Mouse (Mus musculus): ENCODE data around the gene Kcnk15.

Kcnk15 gene

DNA sequence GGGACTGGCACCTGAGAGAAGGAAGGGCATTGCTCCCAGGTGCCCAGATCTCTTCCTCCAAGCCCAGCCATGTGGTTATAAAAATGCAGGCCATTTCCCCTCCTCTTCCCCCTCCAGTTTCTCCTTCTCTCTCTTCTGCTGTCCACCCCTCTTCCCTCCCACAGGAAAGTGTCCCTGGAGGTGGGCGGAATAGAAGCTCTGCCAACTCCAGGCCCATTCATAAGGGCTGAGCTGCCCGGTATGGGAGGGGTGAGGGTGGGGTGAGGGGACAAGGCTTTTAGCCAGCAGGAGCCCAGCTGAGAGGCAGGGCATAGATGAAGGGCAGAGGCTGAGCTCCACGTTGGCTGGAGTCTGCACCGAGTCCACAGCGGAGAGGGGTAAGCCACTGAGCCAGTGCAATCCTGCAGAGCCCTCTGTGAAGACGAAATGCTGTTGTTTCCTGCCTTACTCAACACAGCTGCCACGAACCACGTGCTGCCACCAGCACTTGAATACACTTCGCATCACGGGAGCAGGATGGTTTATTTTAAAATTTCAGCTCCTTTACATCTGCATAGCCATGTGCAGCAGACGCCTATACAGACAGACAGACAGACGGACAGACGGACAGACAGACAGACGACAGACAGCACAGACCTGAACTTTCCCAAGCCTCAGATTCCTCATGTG, 23.5 kb downstream of the Kcnk15 start:
- DNase-seq: no peak

DNA sequence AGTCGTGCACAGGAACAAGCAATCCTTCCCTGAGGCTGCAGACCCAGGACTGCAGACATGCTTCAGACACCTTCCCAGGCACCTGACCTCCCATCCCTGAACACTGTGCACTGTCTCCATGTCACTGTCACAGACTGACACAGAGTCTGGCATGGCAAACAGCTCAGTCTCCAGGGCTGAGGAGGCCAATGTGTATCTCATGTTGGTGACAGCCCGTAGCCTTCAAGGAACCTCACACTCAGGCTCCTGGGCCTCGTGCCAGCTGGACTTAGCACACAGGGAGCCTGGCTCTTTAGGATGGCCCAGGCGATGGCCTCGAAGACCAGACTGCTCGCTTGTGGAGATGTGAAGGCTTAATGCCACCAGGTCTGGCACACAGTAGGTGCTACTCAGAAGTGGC, 27.4 kb downstream of the Kcnk15 start:
- peak in 1 of 2 experiments; percentile 28 for DNase-seq

DNA sequence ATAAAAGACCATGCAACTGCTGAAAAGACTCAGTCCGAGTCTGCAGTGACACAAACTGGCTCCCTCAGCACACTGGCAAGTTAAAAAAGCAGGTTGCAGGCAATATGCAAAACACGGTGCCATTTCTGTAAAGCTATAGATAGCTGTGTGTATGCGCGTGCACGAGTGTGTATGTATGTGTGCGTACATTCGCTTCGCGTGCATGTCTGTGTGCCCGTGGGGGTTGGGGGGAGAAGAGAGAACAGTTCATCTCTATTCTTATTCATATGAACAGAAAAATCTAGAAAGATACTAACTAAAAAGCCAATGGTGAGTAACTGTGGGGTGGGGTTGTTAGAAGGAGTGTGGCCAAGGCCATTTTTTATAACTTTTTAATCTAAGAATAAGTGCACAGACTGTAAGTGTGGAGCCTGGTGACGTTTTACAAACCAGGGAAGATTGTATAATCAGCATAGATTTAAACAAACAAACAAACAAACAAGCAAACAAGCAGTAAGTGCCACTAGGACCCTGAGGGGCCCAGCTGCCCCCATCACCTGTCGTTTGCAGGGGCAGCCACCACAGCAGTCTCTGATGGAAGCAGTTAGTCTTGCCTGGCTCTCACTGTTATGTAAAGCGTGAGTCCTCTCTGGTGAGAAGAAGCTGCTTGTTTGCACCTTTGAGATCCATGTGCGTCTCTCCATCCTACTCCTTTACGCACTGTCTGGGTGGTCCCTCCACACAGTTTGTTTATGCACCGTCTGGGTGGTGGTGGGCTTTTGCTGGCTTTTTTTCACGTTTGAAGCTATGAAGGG, 29.6 kb downstream of the Kcnk15 start:
- no peak for DNase-seq

DNA sequence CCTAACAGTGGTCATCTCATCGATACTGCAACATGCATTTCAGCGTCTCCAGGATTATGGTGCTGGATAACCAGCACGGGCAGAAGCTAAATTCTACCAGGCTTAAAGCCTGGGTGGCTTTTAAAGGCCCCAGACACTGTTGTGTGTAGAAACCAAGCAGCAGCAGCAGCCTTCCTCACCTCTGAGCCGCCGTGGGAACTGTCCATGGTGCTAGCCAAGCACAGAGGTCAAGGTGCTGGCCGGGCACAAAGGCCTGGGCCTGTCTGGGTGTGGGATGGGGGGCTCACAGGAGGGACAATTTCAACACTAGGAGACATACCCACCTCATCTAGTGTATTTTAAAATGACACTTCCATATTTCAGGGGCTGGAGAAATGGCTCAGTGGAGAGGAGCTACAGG, 36.0 kb downstream of the Kcnk15 start:
- DNase-seq: peak in 1 of 2 experiments; percentile 15

DNA sequence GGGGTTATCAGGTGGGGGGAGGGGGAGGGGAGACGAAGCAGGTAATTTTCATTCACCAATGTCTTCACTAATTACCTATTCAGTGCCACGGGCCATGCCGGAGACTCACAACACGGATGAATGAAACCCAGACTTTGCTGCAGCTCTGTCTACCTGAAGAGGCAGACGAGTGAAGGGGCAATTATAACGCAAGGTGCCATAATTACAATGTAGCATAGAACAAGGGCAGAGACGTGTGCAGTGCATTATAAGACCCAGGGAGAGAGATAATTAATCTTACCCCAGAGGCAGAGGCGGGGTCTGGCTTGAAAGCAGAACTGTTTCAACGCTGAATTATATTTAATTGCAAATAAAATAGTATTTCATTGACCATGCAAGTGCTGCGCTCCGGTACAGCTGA, 37.1 kb downstream of the Kcnk15 start:
- DNase-seq: no peak

DNA sequence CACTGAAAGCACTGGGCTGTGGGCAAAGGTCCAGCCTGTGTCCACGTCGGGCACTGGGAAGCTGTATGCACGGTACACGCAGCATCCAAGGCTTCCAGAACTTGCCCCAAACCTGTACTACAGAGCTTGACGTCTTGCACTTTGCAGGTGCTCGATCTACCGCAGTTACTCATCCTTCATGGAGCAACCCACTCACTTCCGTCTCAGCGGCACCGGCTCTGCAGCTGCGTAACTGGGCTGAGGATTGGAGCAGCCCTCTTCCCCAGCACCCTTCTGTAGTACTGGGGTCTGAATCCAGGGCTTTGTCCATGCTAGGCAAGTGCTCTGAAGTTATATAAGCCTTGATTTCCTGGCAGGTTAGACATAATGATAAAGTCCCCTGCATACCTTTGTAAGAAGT, 37.8 kb downstream of the Kcnk15 start:
- DNase-seq: no peak

DNA sequence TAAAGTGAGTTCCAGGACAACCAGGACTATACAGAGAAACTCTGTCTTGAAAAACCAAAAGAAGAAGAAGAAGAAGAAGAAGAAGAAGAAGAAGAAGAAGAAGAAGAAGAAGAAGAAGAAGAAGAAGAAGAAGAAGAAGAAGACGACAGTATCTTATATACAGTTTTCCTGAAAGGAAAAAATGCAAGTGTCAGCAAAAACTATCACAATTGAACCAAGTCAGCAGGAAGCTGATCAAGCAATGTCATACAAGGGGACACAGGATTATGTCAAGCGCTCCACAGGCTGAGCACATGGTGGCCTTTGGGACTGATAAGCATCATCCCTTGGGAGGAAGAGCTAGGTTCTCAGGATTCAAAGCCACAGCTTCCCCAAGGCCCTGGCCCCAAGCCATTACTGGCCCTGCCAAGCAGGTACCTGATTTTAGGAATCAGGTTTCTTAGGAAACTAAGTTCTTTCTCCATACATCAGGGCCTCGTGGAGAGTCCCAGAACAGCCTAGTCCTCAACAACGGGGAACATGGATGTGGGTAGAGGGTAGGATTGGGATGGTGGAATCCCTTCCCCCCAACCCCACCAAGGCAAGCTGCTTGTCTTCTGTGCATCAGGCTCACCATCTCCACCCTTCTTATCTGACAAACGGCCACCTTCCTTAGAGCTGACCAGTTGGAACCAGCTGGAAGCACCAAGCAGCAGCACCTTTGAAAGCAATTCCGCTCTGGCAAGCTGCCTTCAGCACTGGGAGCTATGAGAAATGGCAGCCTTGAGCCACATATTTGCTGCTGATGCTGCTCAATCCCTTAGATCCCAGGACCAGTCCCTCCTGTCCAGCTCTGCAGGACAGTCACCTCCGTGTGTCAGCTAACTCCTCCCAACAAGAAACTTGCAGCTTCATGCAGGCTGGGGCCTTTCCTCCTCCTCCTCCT, 40.3 kb downstream of the Kcnk15 start:
- DNase-seq: no peak

DNA sequence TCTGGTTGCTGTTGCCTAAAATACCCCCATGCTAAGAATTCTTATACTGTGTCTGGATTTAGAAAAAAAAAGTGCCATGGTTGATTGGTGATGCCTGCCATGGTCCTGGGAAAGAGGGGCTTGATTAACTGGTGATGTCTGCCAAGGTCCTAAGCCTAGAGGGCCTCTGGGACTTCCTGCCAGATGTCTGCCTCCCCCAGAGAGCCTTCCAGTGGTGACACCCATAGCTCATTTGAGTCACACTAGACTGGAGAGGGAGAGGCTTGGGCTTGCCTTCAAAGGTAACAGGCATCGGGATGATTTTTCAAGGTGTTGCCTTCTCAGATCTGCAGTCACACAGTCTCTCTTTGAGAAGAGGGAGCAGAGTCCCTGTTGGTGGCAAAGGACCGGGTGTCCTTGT, 41.7 kb downstream of the Kcnk15 start:
- no peak for DNase-seq

DNA sequence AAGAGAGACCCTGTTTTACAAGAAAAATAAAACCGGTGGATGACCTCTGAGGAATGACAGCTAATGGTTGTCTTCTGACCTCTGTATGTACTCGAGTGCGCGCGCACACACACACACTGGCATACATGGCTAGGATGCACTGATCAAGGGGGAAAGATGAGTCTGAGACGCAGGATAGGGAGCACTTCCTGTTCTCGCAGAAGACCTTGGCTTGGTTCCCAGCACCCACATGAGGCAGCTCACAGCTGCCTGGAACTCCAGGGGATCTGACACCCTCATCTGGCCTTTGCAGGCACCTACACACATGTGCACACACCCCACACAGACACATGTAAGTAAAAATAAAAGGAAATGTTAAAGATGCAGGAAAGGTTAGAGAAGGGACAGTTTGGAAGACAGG, 43.6 kb downstream of the Kcnk15 start:
- DNase-seq: no peak

DNA sequence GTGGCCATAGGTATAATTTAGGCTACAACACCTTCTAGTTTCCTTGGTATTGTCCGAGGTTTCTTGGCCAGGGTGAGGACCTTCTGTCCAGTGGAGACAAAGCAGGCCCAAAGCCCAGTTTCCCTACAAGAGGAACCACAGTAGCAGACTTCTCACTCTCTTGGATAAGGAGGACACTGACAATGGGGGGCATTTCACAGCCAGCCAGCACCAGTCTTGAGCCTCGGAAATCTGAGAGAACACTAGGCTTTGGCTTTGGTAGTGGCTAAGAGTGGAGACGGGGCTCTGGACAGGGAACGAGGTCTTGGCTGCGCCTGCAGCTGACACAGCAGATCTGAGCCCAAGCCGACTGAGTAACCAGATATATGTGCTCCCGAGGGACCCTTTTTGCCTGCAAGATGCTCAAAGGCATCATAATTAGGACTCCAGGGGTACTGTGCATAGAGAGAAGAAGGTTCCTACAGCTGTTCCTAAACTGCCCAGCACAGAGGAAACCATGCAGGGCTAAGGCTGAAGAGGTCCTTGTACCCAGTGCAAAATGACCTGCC, 44.6 kb downstream of the Kcnk15 start:
- no peak for DNase-seq

DNA sequence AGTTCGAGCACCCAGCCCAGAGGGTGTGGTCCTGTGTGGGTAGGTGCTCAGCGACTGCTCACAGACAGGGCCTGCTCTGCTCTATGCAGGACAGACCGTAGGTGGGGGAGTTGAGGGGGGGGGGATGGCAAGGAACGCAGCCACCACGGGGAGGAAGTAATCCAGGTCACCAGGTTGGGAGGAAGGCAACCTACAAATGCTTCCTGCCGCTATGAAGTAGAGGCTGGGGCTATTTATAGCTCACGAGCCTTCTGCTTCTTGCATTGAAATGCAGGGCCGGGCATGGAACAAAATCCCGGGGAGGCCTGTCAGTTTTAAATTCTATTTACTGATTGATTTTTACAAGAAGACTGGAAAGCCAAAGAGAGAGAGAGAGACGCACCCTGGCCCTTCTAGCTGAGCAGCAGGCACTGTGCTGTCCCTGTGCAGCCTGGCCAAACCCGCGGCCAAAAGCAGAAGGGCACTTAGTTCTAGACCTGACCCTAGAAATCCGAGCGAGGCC, 46.5 kb downstream of the Kcnk15 start:
- no peak for DNase-seq

DNA sequence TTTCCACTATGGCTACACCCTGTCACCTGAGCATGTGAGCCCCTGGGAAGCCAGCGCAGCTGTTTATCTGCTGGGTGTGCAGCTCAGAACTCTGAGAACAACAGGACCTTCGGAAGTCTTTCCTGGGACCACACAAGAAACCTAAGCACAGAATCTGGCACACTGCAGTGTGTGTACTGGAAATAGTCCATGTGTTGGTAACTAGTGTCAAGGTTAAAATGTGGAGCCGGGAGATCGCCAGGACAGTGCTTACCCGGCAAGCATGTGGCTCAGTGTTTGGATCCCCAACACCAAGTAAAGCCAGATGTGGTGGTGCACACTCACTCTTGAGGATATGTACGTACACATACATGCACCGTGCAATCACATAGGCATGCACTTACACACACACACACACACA, 47.6 kb downstream of the Kcnk15 start:
- no peak for DNase-seq

DNA sequence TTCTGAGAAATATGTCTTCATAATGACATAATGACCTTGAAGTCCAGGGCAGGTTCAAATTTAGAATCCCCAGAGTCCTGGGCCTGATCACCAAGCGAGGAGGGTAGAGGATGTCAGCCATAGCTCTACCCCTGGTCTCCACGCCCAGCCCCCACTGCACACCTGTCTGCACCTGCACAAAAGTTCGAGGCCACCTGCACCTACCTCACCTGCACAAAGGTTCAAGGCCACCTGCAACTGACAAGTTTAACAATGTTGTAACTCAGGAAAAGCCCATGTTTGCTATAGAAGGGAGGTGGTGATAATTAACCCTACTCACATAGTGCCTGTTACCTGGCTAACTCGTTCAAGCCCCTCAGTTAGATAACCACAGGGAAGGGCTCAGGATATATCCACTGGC, 49.0 kb downstream of the Kcnk15 start:
- DNase-seq: no peak

DNA sequence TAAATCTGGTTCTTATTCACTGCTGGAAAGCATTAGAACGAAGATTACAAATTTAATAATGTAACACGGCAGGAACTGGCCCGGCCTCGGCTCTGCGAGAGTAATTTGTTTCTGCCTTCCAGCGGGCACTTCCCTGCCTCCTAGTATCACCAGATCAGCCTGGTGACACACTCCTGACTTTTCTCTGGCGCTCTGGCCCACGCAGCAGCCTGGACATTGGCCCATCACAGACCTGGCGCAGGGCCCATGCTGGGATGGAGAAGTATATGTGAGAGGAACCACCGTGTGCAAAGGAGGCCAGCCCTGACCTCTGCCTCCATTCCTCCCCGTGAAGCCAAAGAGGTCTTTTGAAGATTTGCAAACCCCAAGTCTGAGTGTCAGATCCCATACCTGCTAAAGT, 50.0 kb downstream of the Kcnk15 start:
- DNase-seq: no peak

DNA sequence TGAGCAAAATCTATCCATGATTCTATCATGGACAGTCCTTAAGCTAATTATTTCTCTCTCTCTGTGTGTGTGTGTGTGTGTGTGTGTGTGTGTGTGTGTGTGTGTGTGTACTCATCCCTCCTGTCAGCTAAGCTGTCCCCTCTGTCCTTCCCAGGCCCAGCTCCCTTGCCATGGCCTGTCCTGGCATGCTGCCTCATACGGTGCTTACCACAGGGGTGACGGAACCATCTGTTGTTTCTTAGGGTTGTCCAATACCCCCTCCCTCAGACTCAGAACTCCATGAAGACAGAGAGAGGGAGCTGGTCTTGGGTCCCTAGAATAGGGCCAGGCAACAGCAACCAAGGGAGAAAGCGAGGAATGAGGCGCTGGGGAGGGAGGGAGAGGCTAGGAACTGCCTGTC, 50.9 kb downstream of the Kcnk15 start:
- no peak for DNase-seq

DNA sequence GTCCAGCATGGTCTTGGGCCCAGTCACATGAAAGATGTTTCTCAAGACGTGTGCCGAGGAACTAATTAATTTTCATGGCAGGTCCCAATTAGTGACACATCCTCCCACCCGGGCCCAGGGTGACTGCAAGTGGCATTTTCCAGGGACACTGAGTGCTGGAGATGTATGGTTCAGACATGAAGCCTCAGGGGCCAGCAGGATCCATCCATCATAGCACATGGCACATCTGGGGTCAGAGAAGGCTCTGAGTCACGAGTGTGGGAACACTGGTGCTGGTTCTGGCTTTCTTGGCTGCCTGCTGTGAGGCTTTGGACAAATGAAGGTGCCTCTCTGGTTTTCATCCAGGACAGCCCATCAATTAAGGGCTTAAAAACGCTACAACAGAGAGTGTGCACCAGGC, 53.7 kb downstream of the Kcnk15 start:
- no peak for DNase-seq
